Mouse (Mus musculus): ENCODE results near the gene B4galt3. TPM values are rescaled to one million over a fixed set of nuclear protein-coding genes. Genes with fewer than 3 reads are reported as not detected.

The B4galt3 gene
- polyA plus RNA-seq, 1 experiment from 2014 or later, result 107 TPM

DNA sequence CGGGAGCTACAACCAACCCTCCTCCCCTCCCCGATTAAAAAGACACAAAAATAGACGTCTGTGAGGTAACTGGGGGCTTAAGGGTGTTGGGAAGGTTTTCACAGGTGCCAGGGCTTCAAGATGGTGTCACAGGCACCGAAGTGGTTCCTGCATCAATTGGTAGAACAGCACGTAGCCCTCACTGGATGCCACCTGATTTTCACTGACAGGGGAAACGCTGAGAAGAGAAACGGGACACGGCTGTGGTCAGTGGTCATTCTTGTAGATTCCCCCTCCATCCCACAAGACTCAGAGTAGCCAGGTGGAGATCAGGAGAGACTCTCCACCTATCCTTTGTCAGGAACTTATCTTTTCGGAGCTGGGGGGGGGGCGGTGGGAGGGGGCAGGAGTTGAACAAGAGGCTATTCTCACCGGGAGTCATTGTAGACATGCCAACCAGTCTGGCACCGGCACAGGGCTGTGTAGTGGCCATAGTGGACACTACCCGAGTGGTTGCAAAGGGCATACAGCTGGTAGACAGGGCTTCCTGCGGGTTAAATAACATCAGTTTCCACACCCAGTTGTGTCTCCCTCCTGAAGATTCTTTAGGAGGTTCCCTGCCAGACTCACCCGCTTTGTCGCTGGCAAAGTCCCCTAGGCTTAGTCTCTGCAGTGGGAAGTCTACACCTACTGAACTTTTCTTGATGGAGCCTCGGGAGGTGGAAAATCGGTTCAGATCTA lies 12.1 kb downstream of the B4galt3 start:
- Histone ChIP-seq H3K4me1 (peaks cover 46% of the 10 kb centered on the region), H3K9ac (replicated peaks) (no peak overlapping the region), H3K27ac (replicated peaks) (no peak overlapping the region), H3K4me2 (replicated peaks) (no peak overlapping the region), H3K4me3 (no peak overlapping the region), H3K36me3 (peaks cover 34% of the 10 kb centered on the region), H3K9me3 (no peaks in the 10 kb centered on the region), H3K27me3 (no peaks in the 10 kb centered on the region)
- 76% methylated on average over 18 of the region's 18 CpGs for WGBS
- no peak for ATAC-seq (replicated peaks)

DNA sequence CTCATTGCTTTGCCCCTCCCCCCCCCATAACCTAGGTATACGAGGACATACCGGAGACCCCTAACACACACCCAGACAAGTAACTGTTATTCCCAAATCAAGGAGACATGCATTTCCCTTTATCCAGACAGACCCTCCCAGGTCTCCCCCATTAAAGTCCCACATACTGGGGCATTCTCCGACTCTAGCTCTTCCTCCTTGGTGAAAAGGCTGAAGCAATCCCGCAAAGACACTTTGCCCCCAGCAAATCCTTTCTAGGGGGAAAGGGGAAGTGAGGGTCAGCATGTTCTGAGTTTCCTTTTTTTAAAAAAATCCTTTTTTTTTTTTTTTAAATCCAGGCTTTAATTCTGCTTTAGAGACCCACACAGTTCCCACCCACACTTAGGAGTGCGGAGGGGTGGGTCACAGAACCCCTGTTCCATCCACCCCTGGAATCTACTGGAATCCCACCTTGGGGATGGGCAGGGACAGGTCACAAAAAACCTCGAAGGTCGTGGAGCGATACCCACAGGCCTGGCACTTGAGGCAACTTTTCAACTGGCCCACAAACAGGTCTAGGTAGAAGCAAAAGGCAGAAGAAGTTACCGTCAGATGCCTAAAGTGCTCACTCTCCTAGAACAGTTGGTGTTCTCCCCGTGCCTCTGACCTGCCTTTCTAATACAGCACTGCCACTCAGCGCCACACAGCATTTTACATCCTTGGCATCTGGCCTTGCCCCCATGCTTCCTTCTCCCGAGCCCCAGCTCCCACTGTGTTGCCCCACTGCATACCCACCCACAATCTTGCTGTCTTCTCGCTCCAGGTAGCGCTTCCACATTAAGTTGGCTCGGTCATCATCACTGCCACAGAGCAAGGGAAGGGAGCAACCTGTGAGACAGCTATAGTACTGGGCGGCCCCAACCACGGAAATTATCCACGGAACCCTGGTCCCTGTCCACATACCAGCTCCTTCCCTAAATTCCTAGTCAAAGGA lies 13.3 kb downstream of the B4galt3 start:
- no peak overlapping the region for H3K4me2 ChIP-seq (replicated peaks)
- H3K27me3 ChIP-seq, result no peaks in the 10 kb centered on the region
- no peak overlapping the region for H3K4me3 ChIP-seq
- H3K9me3 ChIP-seq, result no peaks in the 10 kb centered on the region
- H3K4me1 ChIP-seq, result peaks cover 51% of the 10 kb centered on the region
- WGBS, result 92% methylated on average over 18 of the region's 18 CpGs
- no peak for ATAC-seq (replicated peaks)
- peaks cover 24% of the 10 kb centered on the region for H3K36me3 ChIP-seq
- no peak overlapping the region for H3K27ac ChIP-seq (replicated peaks)
- H3K9ac ChIP-seq (replicated peaks), result no peak overlapping the region

DNA sequence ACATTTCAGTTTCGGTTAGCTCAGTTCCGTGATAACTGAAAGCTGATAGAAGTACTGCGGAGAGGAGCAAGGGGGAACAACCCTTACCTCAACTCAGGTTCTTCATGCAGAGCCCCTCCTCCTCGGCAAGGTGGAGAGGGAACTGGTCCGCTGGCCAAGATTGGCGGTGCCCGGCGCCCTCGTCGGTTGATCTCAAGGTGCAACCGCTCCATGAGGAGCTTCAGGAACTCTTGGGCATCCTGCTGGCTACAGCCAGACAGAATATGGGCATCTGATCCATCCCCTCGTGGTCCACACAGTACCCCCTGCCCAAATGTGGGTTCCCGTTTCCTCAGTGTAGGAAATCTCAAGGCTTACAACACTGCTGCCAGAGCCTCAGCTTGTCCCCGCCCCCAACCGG lies 14.4 kb downstream of the B4galt3 start:
- ATAC-seq (replicated peaks), result no peak
- peaks cover 48% of the 10 kb centered on the region for H3K4me1 ChIP-seq

DNA sequence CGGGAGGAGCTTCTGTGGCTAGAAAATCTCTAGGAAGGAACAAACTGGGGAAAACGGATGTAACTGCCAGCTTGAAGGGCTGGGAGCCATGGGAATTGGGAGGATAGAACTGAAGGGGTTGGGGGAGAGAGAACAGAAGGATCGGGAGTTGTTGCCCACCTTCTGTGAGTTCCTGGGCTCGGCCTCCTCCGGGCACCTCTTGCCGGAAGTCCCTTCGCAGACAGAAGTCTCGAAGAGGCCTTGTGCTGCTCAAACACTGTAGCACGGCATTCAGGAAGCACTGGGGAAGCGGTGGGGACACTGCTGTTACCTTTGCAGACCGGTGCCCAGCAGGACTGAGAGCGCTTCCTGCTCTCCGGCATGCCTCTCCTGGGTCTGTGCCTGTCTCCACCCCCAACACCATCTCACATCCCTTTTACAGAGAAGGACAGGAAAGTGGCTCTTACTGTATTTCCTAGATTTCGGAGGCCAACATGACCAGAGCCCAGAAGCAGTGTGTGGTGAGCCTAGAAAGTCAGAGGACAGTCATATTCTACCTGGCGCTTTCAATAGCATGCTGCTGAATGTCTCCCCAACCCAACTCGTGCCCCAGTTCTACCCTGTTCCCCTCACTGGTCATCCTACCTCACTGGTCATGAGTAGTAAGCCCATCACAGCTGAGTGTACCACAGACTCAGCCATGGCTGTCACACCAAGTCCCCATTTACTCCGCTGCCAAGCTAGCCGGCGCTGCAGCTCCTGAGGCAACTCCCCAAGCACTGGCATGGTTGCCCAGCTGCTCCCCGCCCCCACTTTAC lies 15.2 kb downstream of the B4galt3 start:
- no peak overlapping the region for H3K9ac ChIP-seq (replicated peaks)
- no peak overlapping the region for H3K4me3 ChIP-seq
- H3K4me2 ChIP-seq (replicated peaks), result no peak overlapping the region
- ATAC-seq (replicated peaks), result no peak
- H3K36me3 ChIP-seq, result peaks cover 37% of the 10 kb centered on the region
- H3K4me1 ChIP-seq, result peaks cover 40% of the 10 kb centered on the region
- H3K9me3 ChIP-seq, result no peaks in the 10 kb centered on the region
- H3K27ac ChIP-seq (replicated peaks), result no peak overlapping the region
- WGBS, result 89% methylated on average over 20 of the region's 20 CpGs
- H3K27me3 ChIP-seq, result no peaks in the 10 kb centered on the region

More for the DNA sequence above, 14.4 kb downstream of the B4galt3 start:
- Histone ChIP-seq H3K9ac (replicated peaks) (no peak overlapping the region), H3K9me3 (no peaks in the 10 kb centered on the region), H3K27me3 (no peaks in the 10 kb centered on the region), H3K4me3 (no peak overlapping the region), H3K4me2 (replicated peaks) (no peak overlapping the region), H3K27ac (replicated peaks) (no peak overlapping the region), H3K36me3 (peaks cover 33% of the 10 kb centered on the region)
- 90% methylated on average over 15 of the region's 15 CpGs for WGBS

DNA sequence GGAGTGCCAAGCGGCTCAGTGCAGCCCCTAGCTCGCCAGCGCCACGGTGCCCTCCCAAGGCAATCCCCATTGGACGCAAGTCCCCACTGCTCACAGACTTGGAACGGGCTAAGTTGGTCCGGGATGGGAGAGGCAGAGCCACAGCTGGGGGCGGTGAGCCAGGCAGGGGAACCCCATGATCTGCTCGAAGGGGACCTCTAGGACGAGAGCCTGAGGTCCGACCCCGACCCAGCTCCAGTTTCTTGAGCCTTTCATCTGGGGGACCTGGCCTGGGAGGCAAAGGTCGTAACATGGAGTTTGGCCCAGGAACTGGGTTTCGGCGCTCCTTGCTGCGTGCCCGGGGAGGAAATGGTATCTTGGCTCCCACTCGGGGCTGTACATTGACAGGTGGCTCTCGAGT lies 16.4 kb downstream of the B4galt3 start:
- Histone ChIP-seq H3K9ac (replicated peaks) (peak overlapping the region; percentile 88; the same call in 1 of the 2 replicates), H3K9me3 (no peaks in the 10 kb centered on the region), H3K27ac (replicated peaks) (no peak overlapping the region), H3K36me3 (peaks cover 37% of the 10 kb centered on the region), H3K27me3 (no peaks in the 10 kb centered on the region), H3K4me3 (peak overlapping the region; percentile 74), H3K4me2 (replicated peaks) (peak overlapping the region; percentile 52), H3K4me1 (peaks cover 32% of the 10 kb centered on the region)
- no peak for ATAC-seq (replicated peaks)
- 87% methylated on average over 19 of the region's 19 CpGs for WGBS

DNA sequence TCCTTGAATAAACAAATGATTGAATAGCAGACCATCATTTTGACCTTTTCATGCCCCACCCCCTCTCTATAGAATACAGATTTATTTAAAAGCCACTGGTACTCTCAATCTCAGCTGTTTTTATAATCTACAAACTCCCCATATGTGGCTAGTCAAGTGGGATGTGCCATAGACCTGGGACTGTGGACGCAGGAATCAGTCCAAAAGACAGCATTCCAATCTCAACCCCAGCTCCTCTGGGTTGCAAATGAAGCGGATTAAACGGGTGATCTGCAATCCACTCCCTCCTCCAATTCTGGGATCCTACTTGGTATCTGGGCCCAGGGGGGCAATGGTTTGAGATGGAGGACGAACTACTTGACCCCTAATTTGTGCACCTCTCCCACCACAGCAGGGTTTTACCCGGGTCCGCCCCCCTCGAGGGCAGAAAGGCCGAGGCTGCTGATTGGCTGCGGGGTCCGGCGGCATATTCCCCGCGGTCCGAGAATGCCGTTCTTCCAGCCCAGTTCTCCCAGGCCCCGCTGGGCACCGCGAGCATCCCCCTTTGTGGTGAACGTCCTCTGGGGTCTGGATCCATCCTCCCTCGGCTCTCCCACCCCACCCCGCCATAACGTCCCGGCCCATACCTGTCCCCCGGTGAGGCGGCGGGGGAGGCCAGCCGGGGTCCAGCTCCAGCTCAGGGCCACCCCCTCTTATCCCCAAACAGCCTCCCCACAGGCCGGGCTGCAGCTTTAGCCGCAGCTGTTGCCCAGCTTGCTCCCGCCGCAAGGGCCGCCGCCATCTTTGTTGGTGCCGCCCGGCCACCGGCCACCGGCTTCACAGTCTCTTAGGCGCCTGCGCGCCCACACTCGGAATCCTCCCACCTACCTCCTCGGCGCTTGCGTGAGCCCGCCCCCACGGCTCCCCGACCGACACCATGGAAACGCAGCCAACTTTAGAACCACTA lies 17.3 kb downstream of the B4galt3 start, which contains the start of gene Usp21:
Gene Usp21 (minus strand): TSS at position 856 of the 946 bp plus-strand sequence.
- Histone ChIP-seq H3K27me3 (no peaks in the 10 kb centered on the region), H3K27ac (replicated peaks) (peak within 1 kb of the TSS; percentile 92), H3K4me2 (replicated peaks) (peak within 1 kb of the TSS; percentile 52), H3K9ac (replicated peaks) (peak within 1 kb of the TSS; percentile 88), H3K36me3 (peaks cover 35% of the 10 kb centered on the region), H3K4me1 (peaks cover 26% of the 10 kb centered on the region), H3K9me3 (no peaks in the 10 kb centered on the region), H3K4me3 (peak within 1 kb of the TSS; percentile 74)
- WGBS, result under 1% methylated on average over 49 of the region's 49 CpGs
- peak; percentile 95 for ATAC-seq (replicated peaks)

DNA sequence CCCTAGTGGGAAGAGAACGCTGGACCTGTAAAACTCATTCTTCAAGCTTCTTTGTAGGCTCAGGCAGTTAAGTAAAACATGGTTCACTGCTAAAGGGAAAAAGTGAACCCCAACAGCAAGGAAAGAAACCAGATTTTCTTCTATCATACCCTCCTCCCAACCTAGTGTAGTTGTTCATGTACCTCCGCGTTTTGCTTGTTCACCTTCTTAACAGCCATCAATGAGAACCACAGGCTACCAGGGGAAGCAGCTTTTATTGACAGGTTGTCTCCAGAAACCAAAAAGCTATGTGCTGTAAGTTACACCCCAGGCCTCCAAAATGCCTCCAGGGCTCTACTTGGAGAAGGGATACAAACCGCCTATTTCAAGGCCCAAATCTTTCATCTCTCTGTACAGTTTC lies 18.2 kb downstream of the B4galt3 start:
- peaks cover 30% of the 10 kb centered on the region for H3K36me3 ChIP-seq
- peak overlapping the region; percentile 92 for H3K27ac ChIP-seq (replicated peaks)
- no peak for ATAC-seq (replicated peaks)
- no peaks in the 10 kb centered on the region for H3K27me3 ChIP-seq
- H3K9me3 ChIP-seq, result no peaks in the 10 kb centered on the region
- peaks cover 29% of the 10 kb centered on the region for H3K4me1 ChIP-seq
- H3K4me2 ChIP-seq (replicated peaks), result peak overlapping the region; percentile 52
- H3K9ac ChIP-seq (replicated peaks), result peak overlapping the region; percentile 88; the same call in 1 of the 2 replicates
- peak overlapping the region; percentile 74; the same call in 1 of the 2 replicates for H3K4me3 ChIP-seq
- 65% methylated on average over 4 of the region's 4 CpGs for WGBS

DNA sequence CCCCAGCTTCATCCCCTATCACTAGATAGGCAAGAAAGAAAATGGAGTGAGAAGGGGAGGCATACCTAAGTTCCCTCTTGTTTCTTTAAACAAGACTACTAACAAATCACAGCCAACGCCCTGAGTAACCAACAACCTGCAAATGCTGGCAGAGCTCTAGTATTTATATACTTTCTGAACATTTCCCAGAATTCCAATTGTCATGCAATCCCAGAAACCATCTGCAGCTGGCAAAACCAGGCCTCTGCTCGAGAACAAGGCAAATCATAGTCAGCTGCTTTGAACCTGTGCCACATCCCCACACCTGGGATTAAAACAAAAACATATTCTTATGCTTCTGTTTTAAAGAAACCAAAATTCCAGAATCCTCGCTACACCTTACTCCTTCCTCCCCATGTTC lies 23.2 kb downstream of the B4galt3 start:
- 91% methylated on average over 3 of the region's 3 CpGs for WGBS
- Histone ChIP-seq H3K9ac (replicated peaks) (0 out of 2 replicates have a peak overlapping the region, but pooled peaks have one; percentile 85), H3K27me3 (peaks cover 14% of the 10 kb centered on the region; the same call in 1 of the 2 replicates), H3K4me1 (peaks cover 10% of the 10 kb centered on the region), H3K9me3 (no peaks in the 10 kb centered on the region), H3K27ac (replicated peaks) (no peak overlapping the region), H3K4me2 (replicated peaks) (peak overlapping the region; percentile 65; the same call in 1 of the 2 replicates), H3K4me3 (peak overlapping the region; percentile 74), H3K36me3 (peaks cover 14% of the 10 kb centered on the region; the same call in 1 of the 2 replicates)
- no peak for ATAC-seq (replicated peaks)

DNA sequence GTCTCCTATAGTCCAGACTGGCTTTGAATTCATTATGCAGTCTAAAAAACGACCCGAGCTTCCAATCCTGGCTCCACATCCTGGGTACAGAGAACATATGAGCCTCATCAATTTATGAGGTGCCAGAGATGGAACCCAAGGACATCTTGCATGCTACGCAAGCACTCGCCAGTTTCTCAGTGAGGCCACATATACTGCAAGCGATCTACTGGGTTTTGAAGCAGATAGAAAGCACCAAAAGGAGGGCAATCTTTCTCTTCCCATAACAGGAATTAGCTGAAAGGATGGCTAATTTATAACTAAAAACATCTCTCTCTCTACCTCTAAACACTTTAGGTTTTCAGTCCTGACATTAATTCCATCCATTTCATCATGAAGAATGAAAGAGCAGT lies 23.8 kb downstream of the B4galt3 start:
- Histone ChIP-seq H3K4me3 (peak overlapping the region; percentile 74), H3K36me3 (peaks cover 10% of the 10 kb centered on the region; the same call in 1 of the 2 replicates), H3K9me3 (no peaks in the 10 kb centered on the region), H3K4me2 (replicated peaks) (peak overlapping the region; percentile 65), H3K27ac (replicated peaks) (peak overlapping the region; percentile 93), H3K4me1 (peaks cover 9% of the 10 kb centered on the region), H3K9ac (replicated peaks) (peak overlapping the region; percentile 85), H3K27me3 (peaks cover 17% of the 10 kb centered on the region; the same call in 1 of the 2 replicates)
- 37% methylated on average over 5 of the region's 5 CpGs for WGBS
- ATAC-seq (replicated peaks), result no peak

DNA sequence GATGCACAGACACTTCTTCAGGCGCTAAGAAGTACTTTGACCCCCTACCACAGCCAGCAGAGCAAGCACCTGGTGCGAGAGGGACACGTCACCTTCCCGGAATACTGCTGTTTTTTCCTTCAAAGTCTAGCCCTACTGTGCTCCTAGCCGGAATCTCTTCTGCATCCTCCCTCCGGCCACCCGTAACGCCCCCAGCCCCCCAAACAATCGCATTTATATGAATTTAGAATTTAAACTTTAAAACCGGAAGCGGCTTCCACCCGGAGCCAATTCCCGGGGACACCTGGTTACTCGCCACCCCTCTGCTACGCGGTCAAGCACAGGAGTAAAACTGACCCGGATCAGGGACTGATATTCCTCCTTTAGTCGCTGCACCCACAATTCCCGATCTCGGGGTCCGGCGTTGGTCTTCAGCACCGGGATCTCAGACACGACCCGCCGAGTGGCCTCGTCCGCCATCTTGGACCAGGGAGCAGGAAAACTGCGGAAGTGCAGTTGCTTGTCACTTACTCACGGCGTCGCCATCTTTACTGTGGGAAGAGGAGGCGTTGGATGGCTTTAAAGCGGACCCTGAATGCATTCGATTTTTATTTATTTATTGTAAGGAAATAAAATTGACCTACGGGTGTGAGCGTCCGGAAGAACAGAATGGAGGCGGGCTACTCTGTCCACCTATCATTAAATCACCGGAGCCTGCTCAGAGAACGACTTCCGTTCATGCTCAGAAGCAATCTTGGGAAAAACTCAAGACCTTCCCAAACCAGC lies 24.4 kb downstream of the B4galt3 start, which contains the start of gene Ufc1:
Gene Ufc1 (minus strand): TSS at position 727 of the 765 bp plus-strand sequence.
- peak; percentile 82 for ATAC-seq (replicated peaks)
- H3K4me3 ChIP-seq, result peak within 1 kb of the TSS; percentile 74
- peak within 1 kb of the TSS; percentile 93 for H3K27ac ChIP-seq (replicated peaks)
- peak within 1 kb of the TSS; percentile 65 for H3K4me2 ChIP-seq (replicated peaks)
- under 1% methylated on average over 42 of the region's 42 CpGs for WGBS
- peak within 1 kb of the TSS; percentile 85 for H3K9ac ChIP-seq (replicated peaks)
- H3K9me3 ChIP-seq, result no peaks in the 10 kb centered on the region
- H3K36me3 ChIP-seq, result 0 out of 2 replicates have a peak, but pooled peaks cover 4% of the 10 kb centered on the region
- peaks cover 9% of the 10 kb centered on the region for H3K4me1 ChIP-seq
- peaks cover 17% of the 10 kb centered on the region; the same call in 1 of the 2 replicates for H3K27me3 ChIP-seq
